Mouse (Mus musculus): ENCODE results near the gene Arl8b.

Gene Arl8b
- long read RNA-seq, experiment 1, full-length matches to known transcripts, result 52 of 61 reads
- long read RNA-seq, experiment 1, partial matches to known transcripts, result 8 of 61 reads
- long read RNA-seq, experiment 1, other reads (novel, unspliced or antisense), result 1 of 61 reads
- long read RNA-seq, experiment 2, full-length matches to known transcripts, result 57 of 74 reads
- long read RNA-seq, experiment 2, partial matches to known transcripts, result 2 of 74 reads
- long read RNA-seq, experiment 2, other reads (novel, unspliced or antisense), result 15 of 74 reads

GRCm38 (mm10) chr6:108782526-108783183 is at the start of gene Arl8b:
Gene Arl8b, plus strand, starts transcription at chr6:108783099.
- intact Hi-C loops (cut with DNase I), result no loop called here

GRCm38 (mm10) chr6:108735910-108736750 is 46.8 kb upstream of the Arl8b start:
- intact Hi-C loops (cut with DNase I), result loop anchor here (10.0 kb wide), 1 partner anchor 641 kb away; no protein-coding TSS in a partner anchor

- intact Hi-C loops (cut with DNase I), result loop anchor here (10.0 kb wide), 1 partner anchor 644 kb away; no protein-coding TSS in a partner anchor
Observed at GRCm38 (mm10) chr6:108738463-108739203, 44.3 kb upstream of the Arl8b start.

- intact Hi-C loops (cut with DNase I), result no loop called here
Observed at GRCm38 (mm10) chr6:108740579-108740978, 42.3 kb upstream of the Arl8b start.

GRCm38 (mm10) chr6:108743730-108744129 is 39.2 kb upstream of the Arl8b start:
- intact Hi-C loops (cut with DNase I), result no loop called here

GRCm38 (mm10) chr6:108751324-108751723 is 31.6 kb upstream of the Arl8b start:
- intact Hi-C loops (cut with DNase I), result no loop called here

- intact Hi-C loops (cut with DNase I), result no loop called here
Observed at GRCm38 (mm10) chr6:108752395-108752794, 30.5 kb upstream of the Arl8b start.

- intact Hi-C loops (cut with DNase I), result no loop called here
Observed at GRCm38 (mm10) chr6:108753536-108753935, 29.4 kb upstream of the Arl8b start.

GRCm38 (mm10) chr6:108754376-108754775 is 28.5 kb upstream of the Arl8b start:
- intact Hi-C loops (cut with DNase I), result no loop called here

GRCm38 (mm10) chr6:108755936-108756335 is 27.0 kb upstream of the Arl8b start:
- intact Hi-C loops (cut with DNase I), result no loop called here

GRCm38 (mm10) chr6:108758997-108759697 is 23.8 kb upstream of the Arl8b start:
- intact Hi-C loops (cut with DNase I), result no loop called here

- intact Hi-C loops (cut with DNase I), result no loop called here
Observed at GRCm38 (mm10) chr6:108759698-108760039, 23.2 kb upstream of the Arl8b start.

- intact Hi-C loops (cut with DNase I), result no loop called here
Observed at GRCm38 (mm10) chr6:108770880-108771279, 12.0 kb upstream of the Arl8b start.

- intact Hi-C loops (cut with DNase I), result no loop called here
Observed at GRCm38 (mm10) chr6:108772913-108773312, 10.0 kb upstream of the Arl8b start.

- intact Hi-C loops (cut with DNase I), result no loop called here
Observed at GRCm38 (mm10) chr6:108773480-108773879, 9.4 kb upstream of the Arl8b start.

- intact Hi-C loops (cut with DNase I), result no loop called here
Observed at GRCm38 (mm10) chr6:108776274-108776673, 6.6 kb upstream of the Arl8b start.

- intact Hi-C loops (cut with DNase I), result no loop called here
Observed at GRCm38 (mm10) chr6:108777560-108778287, 5.2 kb upstream of the Arl8b start.

- intact Hi-C loops (cut with DNase I), result no loop called here
Observed at GRCm38 (mm10) chr6:108778399-108778798, 4.5 kb upstream of the Arl8b start.

- intact Hi-C loops (cut with DNase I), result no loop called here
Observed at GRCm38 (mm10) chr6:108781865-108782264, 1.0 kb upstream of the Arl8b start.
